Mouse (Mus musculus) liver, embryonic 14.5 days (tissue): ENCODE measurements around the gene Txlng.

Experiments used
- CTCF ChIP-seq: IDR thresholded peaks from 2 replicates; pipeline ENCODE4 v1.5.1; 2016; ENCODE audit warnings: antibody characterized with exemption, low read depth, control low read depth
- EP300 ChIP-seq: IDR thresholded peaks from 2 replicates; pipeline ENCODE4 v1.6.1; 2016; ENCODE audit warnings: antibody characterized with exemption, low read depth

GRCm38 (mm10) chrX:162760115-162760942 lies 68.9 kb downstream of the Txlng start, which contains the start of gene Rbbp7:
- TF ChIP-seq CTCF, result no peak
- no peak for TF ChIP-seq EP300
